Mouse (Mus musculus): Measurements from ENCODE around the gene Stk4. TPM values are rescaled to one million over a fixed set of nuclear protein-coding genes. Genes with fewer than 3 reads are reported as not detected.

Gene Stk4
- polyA plus RNA-seq, 1 experiment from 2014 or later = 14.0 TPM

GRCm38 (mm10) chr2:164131586-164131985, 61.5 kb downstream of the Stk4 start:
- Histone ChIP-seq H3K4me1 (ENCODE audit: control insufficient read depth, low read depth, low read length) (no peaks in the 10 kb centered on the region), H3K4me3 (ENCODE audit: low read depth, low read length) (no peak overlapping the region), H3K36me3 (ENCODE audit: control insufficient read depth, insufficient read depth) (no peaks in the 10 kb centered on the region), H3K9me3 (replicated peaks; ENCODE audit: control insufficient read depth, low read length) (no peaks in the 10 kb centered on the region), H3K4me2 (ENCODE audit: low read depth, low read length) (no peak overlapping the region), H3K9ac (ENCODE audit: low read depth, low read length) (no peak overlapping the region), H3K27me3 (ENCODE audit: control insufficient read depth, insufficient read depth, low read depth, low read length) (no peaks in the 10 kb centered on the region), H3K27ac (ENCODE audit: low read length) (no peak overlapping the region)
- peak; percentile 54 for ATAC-seq (ENCODE audit: low read depth)
- 77% methylated on average over 1 of the region's 1 CpGs for WGBS (ENCODE audit: insufficient replicate concordance)

GRCm38 (mm10) chr2:164134563-164134962, 64.4 kb downstream of the Stk4 start:
- Histone ChIP-seq H3K27me3 (ENCODE audit: control insufficient read depth, insufficient read depth, low read depth, low read length) (no peaks in the 10 kb centered on the region), H3K4me1 (ENCODE audit: control insufficient read depth, low read depth, low read length) (no peaks in the 10 kb centered on the region), H3K9ac (ENCODE audit: low read depth, low read length) (no peak overlapping the region), H3K9me3 (replicated peaks; ENCODE audit: control insufficient read depth, low read length) (no peaks in the 10 kb centered on the region), H3K27ac (ENCODE audit: low read length) (no peak overlapping the region), H3K36me3 (ENCODE audit: control insufficient read depth, insufficient read depth) (no peaks in the 10 kb centered on the region), H3K4me3 (ENCODE audit: low read depth, low read length) (no peak overlapping the region), H3K4me2 (ENCODE audit: low read depth, low read length) (no peak overlapping the region)
- whole genome bisulfite sequencing (ENCODE audit: insufficient replicate concordance) = 58% methylated on average over 6 of the region's 6 CpGs
- no peak for ATAC-seq (ENCODE audit: low read depth)

- no peak overlapping the region for H3K27ac ChIP-seq (ENCODE audit: low read length)
- H3K9me3 ChIP-seq (replicated peaks; ENCODE audit: control insufficient read depth, low read length) = no peaks in the 10 kb centered on the region
- WGBS (ENCODE audit: insufficient replicate concordance) = 67% methylated on average over 1 of the region's 1 CpGs
- H3K4me1 ChIP-seq (ENCODE audit: control insufficient read depth, low read depth, low read length) = no peaks in the 10 kb centered on the region
- ATAC-seq (ENCODE audit: low read depth) = no peak
- no peak overlapping the region for H3K4me2 ChIP-seq (ENCODE audit: low read depth, low read length)
- H3K4me3 ChIP-seq (ENCODE audit: low read depth, low read length) = no peak overlapping the region
- no peaks in the 10 kb centered on the region for H3K36me3 ChIP-seq (ENCODE audit: control insufficient read depth, insufficient read depth)
- H3K27me3 ChIP-seq (ENCODE audit: control insufficient read depth, insufficient read depth, low read depth, low read length) = no peaks in the 10 kb centered on the region
- no peak overlapping the region for H3K9ac ChIP-seq (ENCODE audit: low read depth, low read length)
These were observed 65.2 kb downstream of the Stk4 start for GRCm38 (mm10) chr2:164135367-164135766.

- H3K27me3 ChIP-seq (ENCODE audit: control insufficient read depth, insufficient read depth, low read depth, low read length) = no peaks in the 10 kb centered on the region
- 55% methylated on average over 2 of the region's 2 CpGs for WGBS (ENCODE audit: insufficient replicate concordance)
These were observed 66.3 kb downstream of the Stk4 start for GRCm38 (mm10) chr2:164136393-164136792.

GRCm38 (mm10) chr2:164137754-164138153, 67.6 kb downstream of the Stk4 start:
- ATAC-seq (ENCODE audit: low read depth) = no peak
- Histone ChIP-seq H3K4me2 (ENCODE audit: low read depth, low read length) (no peak overlapping the region), H3K9ac (ENCODE audit: low read depth, low read length) (no peak overlapping the region), H3K4me3 (ENCODE audit: low read depth, low read length) (no peak overlapping the region), H3K27me3 (ENCODE audit: control insufficient read depth, insufficient read depth, low read depth, low read length) (no peaks in the 10 kb centered on the region), H3K36me3 (ENCODE audit: control insufficient read depth, insufficient read depth) (no peaks in the 10 kb centered on the region), H3K9me3 (replicated peaks; ENCODE audit: control insufficient read depth, low read length) (no peaks in the 10 kb centered on the region), H3K4me1 (ENCODE audit: control insufficient read depth, low read depth, low read length) (no peaks in the 10 kb centered on the region), H3K27ac (ENCODE audit: low read length) (no peak overlapping the region)
- 72% methylated on average over 6 of the region's 6 CpGs for WGBS (ENCODE audit: insufficient replicate concordance)

More at GRCm38 (mm10) chr2:164136393-164136792, 66.3 kb downstream of the Stk4 start:
- H3K27ac ChIP-seq (ENCODE audit: low read length) = no peak overlapping the region
- no peak for ATAC-seq (ENCODE audit: low read depth)
- no peak overlapping the region for H3K4me3 ChIP-seq (ENCODE audit: low read depth, low read length)
- no peak overlapping the region for H3K9ac ChIP-seq (ENCODE audit: low read depth, low read length)
- no peaks in the 10 kb centered on the region for H3K9me3 ChIP-seq (replicated peaks; ENCODE audit: control insufficient read depth, low read length)
- no peaks in the 10 kb centered on the region for H3K36me3 ChIP-seq (ENCODE audit: control insufficient read depth, insufficient read depth)
- H3K4me2 ChIP-seq (ENCODE audit: low read depth, low read length) = no peak overlapping the region
- H3K4me1 ChIP-seq (ENCODE audit: control insufficient read depth, low read depth, low read length) = no peaks in the 10 kb centered on the region

GRCm38 (mm10) chr2:164142021-164142420, 71.9 kb downstream of the Stk4 start:
- Histone ChIP-seq H3K9me3 (replicated peaks; ENCODE audit: control insufficient read depth, low read length) (no peaks in the 10 kb centered on the region), H3K4me1 (ENCODE audit: control insufficient read depth, low read depth, low read length) (no peaks in the 10 kb centered on the region), H3K4me3 (ENCODE audit: low read depth, low read length) (no peak overlapping the region), H3K9ac (ENCODE audit: low read depth, low read length) (no peak overlapping the region), H3K27ac (ENCODE audit: low read length) (no peak overlapping the region), H3K4me2 (ENCODE audit: low read depth, low read length) (no peak overlapping the region), H3K27me3 (ENCODE audit: control insufficient read depth, insufficient read depth, low read depth, low read length) (no peaks in the 10 kb centered on the region), H3K36me3 (ENCODE audit: control insufficient read depth, insufficient read depth) (no peaks in the 10 kb centered on the region)
- WGBS (ENCODE audit: insufficient replicate concordance) = 50% methylated on average over 10 of the region's 10 CpGs
- no peak for ATAC-seq (ENCODE audit: low read depth)

GRCm38 (mm10) chr2:164144025-164144424, 73.9 kb downstream of the Stk4 start:
- Histone ChIP-seq H3K9ac (ENCODE audit: low read depth, low read length) (no peak overlapping the region), H3K27me3 (ENCODE audit: control insufficient read depth, insufficient read depth, low read depth, low read length) (no peaks in the 10 kb centered on the region), H3K4me3 (ENCODE audit: low read depth, low read length) (no peak overlapping the region), H3K4me1 (ENCODE audit: control insufficient read depth, low read depth, low read length) (no peaks in the 10 kb centered on the region), H3K36me3 (ENCODE audit: control insufficient read depth, insufficient read depth) (no peaks in the 10 kb centered on the region), H3K9me3 (replicated peaks; ENCODE audit: control insufficient read depth, low read length) (no peaks in the 10 kb centered on the region), H3K27ac (ENCODE audit: low read length) (no peak overlapping the region), H3K4me2 (ENCODE audit: low read depth, low read length) (no peak overlapping the region)
- ATAC-seq (ENCODE audit: low read depth) = no peak
- 68% methylated on average over 6 of the region's 6 CpGs for WGBS (ENCODE audit: insufficient replicate concordance)

- Histone ChIP-seq H3K9ac (ENCODE audit: low read depth, low read length) (no peak overlapping the region), H3K4me3 (ENCODE audit: low read depth, low read length) (no peak overlapping the region), H3K9me3 (replicated peaks; ENCODE audit: control insufficient read depth, low read length) (no peaks in the 10 kb centered on the region), H3K27me3 (ENCODE audit: control insufficient read depth, insufficient read depth, low read depth, low read length) (no peaks in the 10 kb centered on the region), H3K27ac (ENCODE audit: low read length) (no peak overlapping the region), H3K4me1 (ENCODE audit: control insufficient read depth, low read depth, low read length) (no peaks in the 10 kb centered on the region), H3K4me2 (ENCODE audit: low read depth, low read length) (no peak overlapping the region), H3K36me3 (ENCODE audit: control insufficient read depth, insufficient read depth) (no peaks in the 10 kb centered on the region)
- no peak for ATAC-seq (ENCODE audit: low read depth)
- 77% methylated on average over 10 of the region's 10 CpGs for whole genome bisulfite sequencing (ENCODE audit: insufficient replicate concordance)
These were observed 74.4 kb downstream of the Stk4 start for GRCm38 (mm10) chr2:164144541-164144940.

GRCm38 (mm10) chr2:164146556-164146955, 76.4 kb downstream of the Stk4 start:
- Histone ChIP-seq H3K4me3 (ENCODE audit: low read depth, low read length) (no peak overlapping the region), H3K36me3 (ENCODE audit: control insufficient read depth, insufficient read depth) (no peaks in the 10 kb centered on the region; the same call in 1 of the 2 replicates), H3K4me1 (ENCODE audit: control insufficient read depth, low read depth, low read length) (no peaks in the 10 kb centered on the region), H3K27me3 (ENCODE audit: control insufficient read depth, insufficient read depth, low read depth, low read length) (no peaks in the 10 kb centered on the region), H3K4me2 (ENCODE audit: low read depth, low read length) (no peak overlapping the region), H3K27ac (ENCODE audit: low read length) (no peak overlapping the region), H3K9me3 (replicated peaks; ENCODE audit: control insufficient read depth, low read length) (no peaks in the 10 kb centered on the region), H3K9ac (ENCODE audit: low read depth, low read length) (no peak overlapping the region)
- WGBS (ENCODE audit: insufficient replicate concordance) = 85% methylated on average over 12 of the region's 12 CpGs
- ATAC-seq (ENCODE audit: low read depth) = no peak

Measured in liver, embryonic 16.5 days (tissue).